Mouse (Mus musculus) gastrocnemius, postnatal 36 days (tissue): Measurements from ENCODE around the gene Daam1. TPM values are rescaled to one million over a fixed set of nuclear protein-coding genes. Genes with fewer than 3 reads are reported as not detected.

ENCODE experiments used
- DNase-seq, 2 experiments: peaks; one replicate each; pipeline ENCODE4 v3.0.0; 2022
- intact Hi-C: fragments of 180-260 bp; cut with DNase I; formaldehyde crosslinking; loops from one replicate; pipeline ENCODE4 v1.15.1; 2025
- total RNA-seq, 2 experiments: library from RNA; stranded (reverse); gene quantifications; 2 replicates each; pipeline ENCODE4 v1.2.3; 2021

Gene Daam1
- total RNA-seq, 2 experiments from 2014 or later, result 9.7 to 10.6 TPM

GRCm38 (mm10) chr12:72014355-72014776 is 183.5 kb downstream of the Daam1 start:
- intact Hi-C loops, result no loop called here
- no peak for DNase-seq

GRCm38 (mm10) chr12:72015296-72015695 is 184.4 kb downstream of the Daam1 start:
- DNase-seq, result no peak
- intact Hi-C loops, result no loop called here

- intact Hi-C loops, result no loop called here
- no peak for DNase-seq
Observed at GRCm38 (mm10) chr12:72020285-72020684, 189.4 kb downstream of the Daam1 start.

GRCm38 (mm10) chr12:72021543-72021942 is 190.7 kb downstream of the Daam1 start:
- intact Hi-C loops, result no loop called here
- no peak for DNase-seq

- no peak for DNase-seq
- intact Hi-C loops, result no loop called here
Observed at GRCm38 (mm10) chr12:72022790-72023189, 191.9 kb downstream of the Daam1 start.

- DNase-seq, result no peak
- intact Hi-C loops, result no loop called here
Observed at GRCm38 (mm10) chr12:72023572-72023971, 192.7 kb downstream of the Daam1 start.

GRCm38 (mm10) chr12:72025275-72025795 is 194.5 kb downstream of the Daam1 start:
- intact Hi-C loops, result no loop called here

GRCm38 (mm10) chr12:72031171-72031570 is 200.3 kb downstream of the Daam1 start:
- no peak for DNase-seq
- intact Hi-C loops, result no loop called here

More at GRCm38 (mm10) chr12:72025275-72025795, 194.5 kb downstream of the Daam1 start:
- DNase-seq, result no peak

- intact Hi-C loops, result no loop called here
- peak in 1 of 2 experiments; percentile 10 for DNase-seq
Observed at GRCm38 (mm10) chr12:72031794-72032193, 200.9 kb downstream of the Daam1 start.

GRCm38 (mm10) chr12:72036097-72036661 is 205.3 kb downstream of the Daam1 start:
- intact Hi-C loops, result no loop called here
- no peak for DNase-seq

GRCm38 (mm10) chr12:72037049-72037448 is 206.2 kb downstream of the Daam1 start:
- DNase-seq, result no peak
- intact Hi-C loops, result no loop called here

GRCm38 (mm10) chr12:72038866-72039265 is 208.0 kb downstream of the Daam1 start:
- no peak for DNase-seq
- intact Hi-C loops, result no loop called here

- intact Hi-C loops, result no loop called here
- DNase-seq, result no peak
Observed at GRCm38 (mm10) chr12:72039501-72039900, 208.6 kb downstream of the Daam1 start.

GRCm38 (mm10) chr12:72041238-72041637 is 210.4 kb downstream of the Daam1 start:
- DNase-seq, result no peak
- intact Hi-C loops, result no loop called here

Other genes starting within 250 kb of the Daam1 start
- gene Gpr135, start 240.0 kb downstream of the Daam1 start, total RNA-seq, result under 1 TPM; 0.17 to 0.18 TPM